Mouse (Mus musculus): ENCODE data around the gene Fam120b. TPM values are rescaled to one million over a fixed set of nuclear protein-coding genes. Genes with fewer than 3 reads are reported as not detected.

Fam120b gene
- total and polyA plus RNA-seq, 3 experiments, result 17.2 to 19.5 (median 18.1) TPM

- no peak overlapping the region for H3K9ac ChIP-seq (ENCODE audit: insufficient read depth, low read depth)
- TF ChIP-seq E2F4 (IDR thresholded peaks at IDR 0.05; ENCODE audit: insufficient replicate concordance, low read depth, low read length) (no peak), BHLHE40 (IDR thresholded peaks at IDR 0.05; ENCODE audit: low read depth, low read length) (no peak), ZC3H11A (IDR thresholded peaks at IDR 0.05; ENCODE audit: low read depth, low read length) (no peak), EP300 (IDR thresholded peaks at IDR 0.05; ENCODE audit: low read length) (no peak), USF1 (IDR thresholded peaks at IDR 0.05; ENCODE audit: low read depth, low read length) (no peak), USF2 (conservative IDR thresholded peaks at IDR 0.05; ENCODE audit: low read depth, low read length) (no peak), ZMIZ1 (IDR thresholded peaks at IDR 0.05; ENCODE audit: low read depth, low read length) (no peak), SMC3 (IDR thresholded peaks at IDR 0.05; ENCODE audit: low read depth, low read length) (no peak), POLR2A (IDR thresholded peaks at IDR 0.05; ENCODE audit: low read depth, low read length) (no peak), IRF4 (IDR thresholded peaks at IDR 0.05; ENCODE audit: low read depth, low read length) (no peak), MAZ (IDR thresholded peaks at IDR 0.05; ENCODE audit: low read depth, low read length) (no peak), MAX (IDR thresholded peaks at IDR 0.05; ENCODE audit: low read length) (no peak), MEF2A (IDR thresholded peaks at IDR 0.05; ENCODE audit: borderline replicate concordance, low read depth, low read length) (no peak)
- no peak overlapping the region for H3K4me3 ChIP-seq (replicated peaks in 1 of 3; ENCODE audit: low read depth in 2 of 3, low read length in 2 of 3, poor library complexity in 1 of 3)
- H3K9me3 ChIP-seq (replicated peaks; ENCODE audit: low read length), result no peaks in the 10 kb centered on the region
- no peaks in the 10 kb centered on the region for H3K79me2 ChIP-seq (replicated peaks; ENCODE audit: control insufficient read depth, extremely low read depth, insufficient read depth, poor library complexity, severe bottlenecking)
- no peaks in the 10 kb centered on the region for H3K27me3 ChIP-seq (replicated peaks)
- in situ Hi-C loops (cut with MboI; ENCODE audit: low pct_ligation_motif_present, low pct_unique_long_range_greater_than_20kb, low sequenced_read_pairs), result no loop called here
- no peak for DNase-seq (ENCODE audit: extremely low read depth)
- no peak overlapping the region for H3K4me2 ChIP-seq (ENCODE audit: insufficient read depth, low read depth, poor library complexity, severe bottlenecking)
- peaks cover 19 to 38% of the 10 kb centered on the region in 2 experiments for H3K4me1 ChIP-seq (ENCODE audit: control insufficient read depth in 1 of 2, insufficient read depth in 2 of 2)
- H3K36me3 ChIP-seq (replicated peaks in 1 of 2; ENCODE audit: control insufficient read depth in 1 of 2, insufficient read depth in 1 of 2, low read length in 1 of 2), result peaks cover 35 to 67% of the 10 kb centered on the region in 2 experiments
- no peak overlapping the region for H3K27ac ChIP-seq (ENCODE audit: insufficient read depth, low read depth)
- dilution Hi-C loops (cut with MboI; ENCODE audit: extremely low pct_ligation_motif_present, extremely low pct_unique_long_range_greater_than_20kb, low sequenced_read_pairs), result no loop called here
These were observed 35.5 kb downstream of the Fam120b start for GRCm38 (mm10) chr17:15431551-15431950.

- DNase-seq (ENCODE audit: extremely low read depth), result no peak
- Histone ChIP-seq H3K27me3 (replicated peaks) (no peaks in the 10 kb centered on the region), H3K9ac (ENCODE audit: insufficient read depth, low read depth) (no peak overlapping the region), H3K79me2 (replicated peaks; ENCODE audit: control insufficient read depth, extremely low read depth, insufficient read depth, poor library complexity, severe bottlenecking) (no peaks in the 10 kb centered on the region), H3K27ac (ENCODE audit: insufficient read depth, low read depth) (no peak overlapping the region), H3K4me3 (replicated peaks in 1 of 3; ENCODE audit: low read depth in 2 of 3, low read length in 2 of 3, poor library complexity in 1 of 3) (no peak overlapping the region), H3K4me2 (ENCODE audit: insufficient read depth, low read depth, poor library complexity, severe bottlenecking) (no peak overlapping the region), H3K4me1 (ENCODE audit: control insufficient read depth in 1 of 2, insufficient read depth in 2 of 2) (peaks cover 19 to 38% of the 10 kb centered on the region in 2 experiments), H3K36me3 (replicated peaks in 1 of 2; ENCODE audit: control insufficient read depth in 1 of 2, insufficient read depth in 1 of 2, low read length in 1 of 2) (peaks cover 31 to 63% of the 10 kb centered on the region in 2 experiments), H3K9me3 (replicated peaks; ENCODE audit: low read length) (no peaks in the 10 kb centered on the region)
- in situ Hi-C loops (cut with MboI; ENCODE audit: low pct_ligation_motif_present, low pct_unique_long_range_greater_than_20kb, low sequenced_read_pairs) (no loop called here), dilution Hi-C loops (cut with MboI; ENCODE audit: extremely low pct_ligation_motif_present, extremely low pct_unique_long_range_greater_than_20kb, low sequenced_read_pairs) (no loop called here)
- TF ChIP-seq MXI1 (IDR thresholded peaks at IDR 0.05; ENCODE audit: low read depth, low read length) (no peak), POLR2A (IDR thresholded peaks at IDR 0.05; ENCODE audit: low read depth, low read length) (no peak), SIN3A (IDR thresholded peaks at IDR 0.05; ENCODE audit: low read length) (no peak), HCFC1 (IDR thresholded peaks at IDR 0.05; ENCODE audit: low read depth, low read length) (no peak), MYC (IDR thresholded peaks at IDR 0.05; ENCODE audit: low read depth, low read length) (no peak), ELF1 (IDR thresholded peaks at IDR 0.05; ENCODE audit: low read depth, low read length) (no peak), GABPA (IDR thresholded peaks at IDR 0.05; ENCODE audit: insufficient replicate concordance, low read depth, low read length) (no peak), USF1 (IDR thresholded peaks at IDR 0.05; ENCODE audit: low read depth, low read length) (no peak), ZNF384 (IDR thresholded peaks at IDR 0.05; ENCODE audit: low read depth, low read length) (no peak)
These were observed 36.0 kb downstream of the Fam120b start for GRCm38 (mm10) chr17:15432036-15432435.
